Mouse (Mus musculus) urinary bladder, adult 18-20 months (tissue): ENCODE data around the gene Mmp15.
A peak's percentile ranks its signal among the peaks of the same experiment; 100 is the strongest.

Experiments
- DNase-seq, 2 experiments: peaks; one replicate each; pipeline ENCODE4 v3.0.0; 2022; ENCODE audit warnings: low spot score in 2 of 2, mixed read lengths in 2 of 2

The Mmp15 gene

GRCm38 (mm10) chr8:95352151-95352870, at the start of gene Mmp15:
Mmp15 (plus strand) TSS chr8:95352268.
- peak; percentile 71 to 77 for DNase-seq

DNA sequence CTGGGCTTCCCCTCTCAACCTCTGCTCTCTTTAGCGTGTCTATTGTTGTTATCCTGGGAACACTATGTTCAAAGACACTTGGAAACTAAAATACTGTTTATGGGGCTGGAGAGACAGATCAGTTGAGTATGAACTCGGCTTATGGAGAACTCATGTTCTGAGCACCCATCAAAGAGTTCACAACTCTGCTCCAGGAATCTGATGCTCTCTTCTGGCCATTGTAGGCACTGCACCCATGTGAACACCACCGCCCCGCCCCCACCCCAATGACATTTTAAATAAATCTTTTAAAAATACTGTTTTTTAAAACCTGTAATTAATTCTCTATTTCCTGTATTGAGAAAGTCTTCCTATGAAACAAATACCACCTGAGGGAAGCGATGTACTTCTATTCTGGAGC, 49.7 kb upstream of the Mmp15 start:
- DNase-seq = no peak

GRCm38 (mm10) chr8:95305526-95305925, 46.5 kb upstream of the Mmp15 start:
- DNase-seq = no peak

DNA sequence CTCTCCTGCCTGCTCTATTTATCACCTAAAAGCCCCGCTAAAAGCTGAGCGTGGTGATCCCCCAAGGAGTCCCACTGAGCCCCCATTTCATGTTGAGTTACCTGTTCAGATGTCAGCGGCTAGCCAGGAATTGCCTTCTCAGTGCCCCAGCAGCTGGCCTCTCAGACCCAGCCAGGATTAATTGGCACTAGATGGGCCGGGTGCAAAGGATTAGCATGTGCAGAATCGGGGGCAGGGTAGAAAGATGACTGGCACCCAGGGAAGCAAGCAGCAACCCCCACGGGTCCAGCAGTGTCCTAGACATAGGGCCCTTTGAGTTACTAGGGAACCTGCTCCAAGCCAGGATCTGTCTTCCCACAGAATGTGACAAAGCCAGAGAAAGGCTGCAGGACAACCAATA, 45.6 kb upstream of the Mmp15 start, which contains the start of gene Cngb1:
Cngb1 (minus strand) TSS at position 155 of the 400 bp plus-strand sequence.
- no peak for DNase-seq

DNA sequence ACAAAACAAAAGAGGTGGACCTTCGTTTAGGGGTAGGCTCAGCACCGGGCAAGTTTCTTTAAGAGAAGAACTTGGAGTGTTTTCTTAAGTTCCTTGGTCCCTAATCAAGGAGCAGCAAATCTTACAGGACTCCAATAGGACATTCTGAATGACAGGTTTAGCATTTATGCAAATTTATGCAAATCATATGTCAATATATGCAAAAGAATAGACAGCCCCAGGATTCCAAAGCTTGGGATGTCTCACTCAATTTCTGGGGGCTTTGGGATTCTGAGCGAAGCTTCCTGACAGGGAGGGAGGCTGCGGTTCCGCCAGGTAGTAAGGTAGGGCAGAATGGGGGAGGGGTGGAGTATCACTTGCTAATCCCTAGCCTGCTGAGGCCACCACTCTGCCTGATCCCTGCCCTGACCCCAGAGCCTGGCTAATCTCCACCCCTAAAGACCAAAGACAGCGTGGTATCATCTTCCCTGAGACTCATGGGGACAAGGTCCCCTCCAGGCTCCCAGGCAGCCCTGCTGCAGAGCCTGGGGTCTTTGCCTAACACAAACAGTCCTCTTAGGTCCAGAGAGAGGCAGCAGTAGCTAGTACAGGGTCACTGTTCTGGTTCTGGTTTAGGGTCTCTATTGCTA, 41.6 kb upstream of the Mmp15 start, which contains the start of gene Tepp:
Tepp (plus strand) TSS at position 225 of the 629 bp plus-strand sequence.
- no peak for DNase-seq

GRCm38 (mm10) chr8:95312836-95313235, 39.2 kb upstream of the Mmp15 start:
- DNase-seq = no peak

- DNase-seq = no peak
Observed at GRCm38 (mm10) chr8:95313857-95314256, 38.2 kb upstream of the Mmp15 start.

DNA sequence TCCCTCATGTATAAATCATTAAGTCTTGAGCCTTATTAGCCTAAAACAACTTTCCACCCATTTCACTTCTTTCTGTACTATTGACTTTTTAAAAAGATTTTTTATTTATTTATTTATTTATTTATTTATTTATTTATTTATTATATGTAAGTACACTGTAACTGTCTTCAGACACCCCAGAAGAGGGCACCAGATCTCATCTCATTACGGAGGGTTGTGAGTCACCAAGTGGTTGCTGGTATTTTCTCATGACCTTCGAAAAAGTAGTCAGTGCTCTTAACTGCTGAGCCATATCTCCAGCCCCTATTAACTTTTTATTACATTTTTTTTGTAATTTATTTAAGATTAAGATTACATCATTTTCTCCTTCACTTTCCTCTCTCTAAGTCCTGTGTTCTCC, 37.4 kb upstream of the Mmp15 start:
- DNase-seq = no peak

- DNase-seq = no peak
Observed at GRCm38 (mm10) chr8:95315350-95315749, 36.7 kb upstream of the Mmp15 start.

DNA sequence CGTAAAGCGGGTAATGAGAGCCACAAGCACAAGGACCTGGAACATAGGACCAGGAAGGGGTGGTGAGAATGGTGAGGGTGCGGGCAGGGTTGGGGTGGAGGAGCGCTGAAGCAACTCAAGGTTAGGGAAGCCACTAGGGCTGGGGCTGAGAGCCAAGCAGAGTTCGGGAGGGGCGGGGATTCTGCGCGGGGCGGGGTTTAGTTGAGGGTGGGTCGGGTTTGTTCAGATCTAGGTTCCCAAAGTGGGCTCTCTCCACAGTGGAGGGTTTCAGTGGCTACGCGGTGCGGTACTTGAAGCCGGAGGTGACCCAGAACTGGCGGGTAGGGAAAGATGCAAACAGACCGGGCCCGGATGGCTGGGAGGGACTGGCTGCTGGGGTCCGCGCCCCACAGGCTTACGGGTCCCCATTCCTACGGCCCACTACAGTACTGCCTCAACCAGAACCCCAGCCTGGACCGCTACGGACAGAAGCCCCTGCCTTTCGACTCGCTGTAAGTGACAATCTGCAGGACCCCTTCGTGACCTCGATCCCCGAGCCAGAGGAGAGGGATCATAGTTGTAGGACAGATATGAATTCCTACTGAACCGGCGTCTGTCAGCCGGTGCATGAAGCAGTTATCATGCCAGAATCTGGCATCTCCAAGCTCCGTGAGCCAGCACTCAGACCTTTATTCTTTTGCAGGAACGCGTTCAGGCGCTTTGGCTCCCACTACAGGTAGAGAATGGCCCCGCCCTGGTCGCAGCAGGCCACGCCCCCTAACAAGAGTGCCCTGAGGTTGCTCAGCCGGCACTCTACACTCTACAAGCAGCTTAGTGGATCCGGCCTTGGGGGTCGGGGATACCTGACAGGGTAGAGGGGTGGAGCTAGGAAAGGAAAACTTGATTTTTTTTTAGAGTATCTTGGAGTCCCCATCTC, 31.6 kb upstream of the Mmp15 start:
- DNase-seq = peak; percentile 56 to 77

GRCm38 (mm10) chr8:95323201-95323600, 28.9 kb upstream of the Mmp15 start:
- no peak for DNase-seq

- DNase-seq = no peak
Observed at GRCm38 (mm10) chr8:95324646-95325045, 27.4 kb upstream of the Mmp15 start.

DNA sequence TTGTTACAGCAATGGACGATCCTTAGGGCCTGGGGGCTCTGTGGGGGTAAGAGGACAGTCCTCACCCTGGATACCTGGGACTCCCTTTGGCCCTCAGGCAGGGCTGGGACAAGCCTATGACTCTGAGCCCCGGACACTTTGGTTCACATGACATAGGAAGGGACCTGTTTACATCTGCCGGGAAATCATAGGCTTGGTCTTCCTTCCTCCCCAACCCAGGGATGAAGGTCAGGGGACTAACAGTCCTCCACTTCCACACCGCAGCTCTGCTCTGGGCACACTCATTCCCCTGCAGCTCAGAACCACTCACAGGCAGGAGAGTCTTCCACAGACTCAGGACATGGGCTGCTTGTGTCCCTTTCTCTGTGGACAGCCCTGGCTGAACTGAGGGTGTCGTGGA, 25.2 kb upstream of the Mmp15 start:
- DNase-seq = no peak

GRCm38 (mm10) chr8:95327866-95328465, 24.1 kb upstream of the Mmp15 start:
- no peak for DNase-seq

DNA sequence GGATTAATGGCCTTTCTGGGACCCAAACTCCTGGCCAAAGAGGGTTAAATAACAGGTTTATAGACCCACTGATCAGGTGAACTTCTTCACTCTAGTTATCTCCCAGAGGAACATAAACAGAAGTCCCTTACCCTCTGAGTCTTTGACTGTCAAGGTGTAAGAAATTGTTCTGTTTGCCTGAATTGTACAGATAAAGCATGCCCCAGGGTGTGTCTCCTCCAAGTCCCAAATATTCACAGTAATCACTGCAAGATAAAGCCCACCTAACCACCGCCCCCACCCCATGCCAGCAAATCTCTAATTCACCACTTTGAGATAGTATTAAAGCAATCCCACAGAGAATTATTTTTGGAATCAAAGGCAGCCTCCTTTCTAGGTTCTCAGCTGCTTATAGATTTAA, 21.7 kb upstream of the Mmp15 start:
- DNase-seq = no peak

DNA sequence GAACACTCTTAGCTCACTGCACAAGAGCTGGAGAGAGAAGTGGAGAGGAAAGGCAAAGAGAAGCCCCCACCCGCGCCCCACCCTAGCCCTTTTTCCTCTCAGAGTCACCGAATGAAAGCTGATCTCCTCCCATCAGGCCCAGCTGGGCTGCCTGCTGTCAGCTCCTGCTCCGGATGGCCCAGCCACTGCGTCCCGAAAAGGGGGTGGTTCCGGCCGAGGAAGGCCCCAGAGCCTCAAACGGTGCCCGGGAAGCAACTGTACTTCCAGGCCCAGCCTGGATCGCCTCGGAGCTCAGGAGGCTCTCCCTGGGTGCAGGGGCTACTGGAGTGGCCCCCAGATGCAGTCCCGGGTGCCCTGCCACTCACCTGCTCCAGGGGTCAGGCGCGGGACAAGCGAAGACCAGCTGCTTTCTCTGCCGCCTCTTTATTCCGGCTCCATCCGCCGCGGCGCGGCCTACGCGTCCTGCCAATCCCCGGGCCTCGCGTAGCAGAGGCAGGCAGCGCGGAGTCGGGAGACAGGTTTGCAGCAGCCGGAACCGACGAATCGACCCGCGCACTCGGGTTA, 20.8 kb upstream of the Mmp15 start:
- peak in 1 of 2 experiments; percentile 46 for DNase-seq

DNA sequence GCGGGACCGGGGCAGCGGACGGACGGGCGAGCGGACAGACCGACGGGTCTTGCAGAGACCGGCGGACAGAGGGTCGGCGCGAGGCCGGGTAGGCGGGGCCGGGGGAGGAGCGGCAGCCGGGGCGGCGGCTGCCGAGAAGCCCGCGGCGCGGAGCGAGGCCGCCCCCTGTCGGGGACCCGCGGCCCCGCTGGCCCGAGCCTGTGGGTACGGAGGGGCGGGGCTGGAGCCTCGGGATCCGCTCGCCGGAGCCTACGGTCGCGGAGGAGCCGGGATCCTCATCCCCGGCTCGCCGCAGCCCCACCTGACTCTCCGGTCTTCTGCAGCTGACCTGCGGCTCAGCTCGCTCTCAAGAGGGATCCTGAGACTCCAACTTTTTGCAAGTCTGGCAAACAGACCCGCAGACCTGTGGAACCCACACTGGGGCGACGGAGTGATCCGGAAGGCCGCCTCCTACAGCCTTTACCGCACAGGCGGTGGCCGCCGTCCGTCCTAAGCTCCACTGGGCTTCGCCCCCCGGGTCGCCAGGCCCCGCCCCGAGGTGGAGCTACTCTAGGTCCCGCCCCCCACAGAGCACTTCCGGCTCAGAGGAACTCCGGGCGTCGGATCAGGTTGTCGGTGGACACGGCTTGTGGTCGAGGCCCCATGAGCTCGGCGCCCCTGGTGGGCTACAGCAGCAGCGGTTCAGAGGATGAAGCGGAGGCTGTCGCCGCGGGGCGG, 20.2 kb upstream of the Mmp15 start, which contains the start of the genes Zfp319 and Usb1:
Zfp319 (minus strand) TSS at position 231 of the 717 bp plus-strand sequence.
Usb1 (plus strand) TSS at position 565 of the 717 bp plus-strand sequence.
- DNase-seq = peak; percentile 89 to 95

GRCm38 (mm10) chr8:95332437-95333199, 19.4 kb upstream of the Mmp15 start:
- no peak for DNase-seq

DNA sequence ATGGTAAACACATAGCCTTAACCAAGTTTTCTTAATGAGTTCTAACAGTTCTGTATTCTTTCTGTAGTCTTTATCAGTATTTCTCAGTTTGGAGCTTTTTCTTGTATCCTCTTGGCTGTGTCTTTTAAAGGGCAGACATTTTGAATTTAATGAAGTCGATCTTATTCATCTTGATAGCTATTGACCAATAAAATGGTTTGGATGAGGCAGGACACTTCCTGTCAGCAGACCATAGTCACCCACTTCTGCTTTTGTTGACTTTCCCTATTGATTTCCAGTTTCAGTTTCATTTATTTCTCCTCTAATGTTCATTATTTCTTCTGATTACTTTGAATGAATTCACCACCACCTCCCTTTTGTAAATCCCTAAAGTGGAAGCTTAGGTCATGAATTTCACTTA, 16.4 kb upstream of the Mmp15 start:
- DNase-seq = no peak

- no peak for DNase-seq
Observed at GRCm38 (mm10) chr8:95336363-95336762, 15.7 kb upstream of the Mmp15 start.
